Mouse (Mus musculus): ENCODE measurements around the gene Gm13090. TPM values are rescaled to one million over a fixed set of nuclear protein-coding genes. Genes with fewer than 3 reads are reported as not detected.

The Gm13090 gene
- total and polyA plus RNA-seq, 3 experiments: 0.34 to 0.41 TPM; not detected in 1

DNA sequence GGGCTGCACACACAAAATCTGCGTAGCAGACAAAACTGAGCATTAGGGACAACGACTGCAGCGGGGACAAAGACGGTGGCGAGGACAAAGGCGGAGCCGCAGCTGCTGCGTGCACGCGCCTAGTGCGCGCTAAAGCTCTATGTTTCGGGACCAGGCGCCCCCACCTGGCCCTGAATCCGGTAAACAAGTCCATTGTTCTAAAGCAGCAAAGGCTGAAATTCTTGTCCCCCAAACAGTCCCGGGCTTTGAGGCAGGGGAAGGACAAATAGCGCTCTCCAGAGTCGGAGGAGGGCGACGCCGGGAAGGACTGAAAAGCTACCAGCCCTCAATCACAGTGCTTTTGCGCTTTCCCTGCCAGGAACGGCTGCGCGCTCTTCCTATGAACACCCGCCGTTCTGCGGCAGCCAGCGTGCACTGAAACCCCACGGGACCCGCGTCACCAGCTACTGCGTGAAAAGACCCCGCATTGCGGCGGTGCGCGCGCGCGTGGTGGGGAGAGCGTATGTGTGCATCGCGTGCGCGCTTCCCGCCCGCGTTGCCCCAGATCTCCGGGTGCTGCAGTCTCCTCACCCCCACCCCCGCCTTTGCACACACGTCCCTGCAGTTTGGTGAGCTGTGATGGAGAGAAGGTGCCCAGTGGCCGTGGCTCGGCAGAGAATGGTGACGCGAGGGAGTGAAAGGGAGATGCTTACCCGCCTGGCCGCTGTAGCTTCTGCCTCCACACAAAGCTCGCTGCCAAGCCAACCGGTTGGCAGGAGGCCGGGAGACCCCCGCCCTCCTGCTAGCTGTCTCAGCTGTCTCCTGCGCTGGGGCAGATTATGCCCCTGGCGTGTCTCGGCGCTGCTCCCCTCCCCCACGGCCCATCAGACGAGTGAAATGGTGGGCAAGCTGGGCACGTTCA lies 39.5 kb downstream of the Gm13090 start:
- H3K79me2 ChIP-seq (replicated peaks; ENCODE audit: control insufficient read depth, insufficient read depth, low read length): no peaks in the 10 kb centered on the region
- no peaks in the 10 kb centered on the region for H3K36me3 ChIP-seq (ENCODE audit: control insufficient read depth, insufficient read depth, low read length)
- peak; percentile 64 to 69 for DNase-seq
- peak overlapping the region; percentile 77 for H3K9ac ChIP-seq (ENCODE audit: low read depth, low read length)
- no peaks in the 10 kb centered on the region for H3K27me3 ChIP-seq (ENCODE audit: control insufficient read depth, insufficient read depth, low read length)
- TF ChIP-seq EP300 (IDR thresholded peaks at IDR 0.05; ENCODE audit: insufficient read depth, low read depth, low read length): no peak
- TF ChIP-seq CTCF (IDR thresholded peaks at IDR 0.05): peak; percentile 64
- peak; percentile 35; the same call in 1 of the 2 replicates for TF ChIP-seq POLR2A (IDR thresholded peaks at IDR 0.05; ENCODE audit: insufficient read depth, low read depth, low read length)
- peak overlapping the region; percentile 42 for H3K27ac ChIP-seq
- 1% methylated on average over 69 of the region's 69 CpGs for WGBS
- intact Hi-C loops (cut with DNase I): loop anchor here (2.0 kb wide), 1 partner anchor 56 kb away; no protein-coding TSS in a partner anchor
- H3K4me3 ChIP-seq: peak overlapping the region; percentile 51
- no peaks in the 10 kb centered on the region; the same call in 1 of the 2 replicates for H3K4me1 ChIP-seq (ENCODE audit: control insufficient read depth, insufficient read depth, low read length)

DNA sequence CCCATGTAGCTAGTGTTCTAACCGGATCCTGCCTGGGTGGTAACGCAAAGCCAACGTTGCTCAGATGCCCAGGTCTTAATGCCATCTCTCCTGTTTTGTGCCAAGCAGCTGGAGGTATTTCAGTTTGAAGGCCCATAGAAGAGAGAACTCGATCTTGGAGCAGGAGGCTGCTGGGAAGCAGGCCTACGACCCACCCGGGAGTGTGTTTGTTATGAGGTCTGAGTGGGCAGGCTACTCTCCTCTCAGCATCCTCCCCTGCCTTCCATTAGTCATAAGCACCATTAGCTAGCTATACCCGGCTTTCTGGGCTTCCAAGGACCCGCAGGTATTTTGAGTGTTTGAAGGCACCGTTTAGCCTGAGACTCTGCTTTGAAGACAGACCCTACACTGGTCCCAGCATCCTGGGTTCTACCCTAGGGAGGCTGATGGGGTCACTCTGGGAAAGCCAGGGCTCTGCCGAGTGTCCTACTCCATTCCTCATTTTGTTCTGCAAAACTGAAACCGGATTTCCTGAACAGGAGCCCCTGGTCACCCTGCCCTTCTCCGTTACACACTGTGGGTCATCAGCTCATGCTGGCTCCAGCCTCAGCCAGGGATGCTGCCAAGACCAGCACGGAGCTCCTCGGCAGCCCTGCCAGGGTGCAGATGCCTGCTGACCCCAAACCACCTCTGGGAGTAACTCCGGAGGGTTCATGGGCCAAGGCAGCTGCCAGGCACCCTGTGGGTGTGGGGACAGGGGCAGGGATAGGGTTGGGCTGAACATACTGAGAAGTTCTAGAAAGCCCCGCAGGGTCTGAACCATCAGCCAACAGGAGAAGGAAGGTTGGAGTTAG lies 40.6 kb downstream of the Gm13090 start:
- intact Hi-C loops (cut with DNase I): loop anchor here (2.0 kb wide), 1 partner anchor 57 kb away; no protein-coding TSS in a partner anchor
- WGBS: 48% methylated on average over 16 of the region's 16 CpGs
- DNase-seq: peak; percentile 52 to 70
- TF ChIP-seq CTCF (IDR thresholded peaks at IDR 0.05) (no peak), EP300 (IDR thresholded peaks at IDR 0.05; ENCODE audit: insufficient read depth, low read depth, low read length) (no peak), POLR2A (IDR thresholded peaks at IDR 0.05; ENCODE audit: insufficient read depth, low read depth, low read length) (no peak)
- no peaks in the 10 kb centered on the region for H3K27me3 ChIP-seq (ENCODE audit: control insufficient read depth, insufficient read depth, low read length)
- peak overlapping the region; percentile 33; the same call in 1 of the 2 replicates for H3K27ac ChIP-seq
- H3K4me3 ChIP-seq: no peak overlapping the region
- no peaks in the 10 kb centered on the region for H3K79me2 ChIP-seq (replicated peaks; ENCODE audit: control insufficient read depth, insufficient read depth, low read length)
- no peaks in the 10 kb centered on the region; the same call in 1 of the 2 replicates for H3K4me1 ChIP-seq (ENCODE audit: control insufficient read depth, insufficient read depth, low read length)
- no peaks in the 10 kb centered on the region for H3K36me3 ChIP-seq (ENCODE audit: control insufficient read depth, insufficient read depth, low read length)
- no peak overlapping the region for H3K9ac ChIP-seq (ENCODE audit: low read depth, low read length)

DNA sequence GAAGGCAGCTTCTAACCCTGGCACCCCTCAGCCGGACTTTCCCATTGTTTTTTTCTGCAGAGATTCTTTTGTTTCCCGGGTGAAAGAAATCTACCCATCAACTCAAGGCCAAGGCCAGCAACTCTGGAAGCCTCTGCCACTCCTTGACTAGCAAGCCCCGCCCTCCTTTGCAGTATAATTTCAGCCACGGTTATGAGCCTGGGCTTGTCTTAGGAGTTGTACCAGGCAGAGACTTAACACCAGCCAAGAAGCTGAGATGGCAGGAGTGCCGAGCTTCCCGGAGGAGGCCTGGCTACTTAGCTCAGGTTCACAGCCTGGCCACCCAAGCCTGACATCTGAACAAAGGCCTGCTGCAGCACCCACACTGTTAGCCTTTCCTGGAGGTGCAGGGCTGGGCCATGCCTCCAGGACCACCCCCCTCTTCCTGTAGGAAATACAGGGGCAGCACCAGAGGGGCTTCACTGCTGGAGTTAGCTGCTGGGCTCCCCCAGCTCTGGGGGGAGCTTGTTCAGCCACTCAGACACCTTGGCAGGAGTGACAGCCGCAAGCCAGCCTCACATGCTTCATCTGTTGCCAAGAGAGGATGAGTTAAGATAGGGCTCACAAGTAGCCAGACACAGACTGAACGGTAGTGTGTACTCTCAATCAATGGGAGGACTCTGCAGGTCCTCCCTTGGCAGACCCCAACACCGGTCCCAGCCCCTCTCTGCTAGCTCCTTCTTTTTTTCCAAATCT lies 41.6 kb downstream of the Gm13090 start:
- H3K27ac ChIP-seq: no peak overlapping the region
- peak in 1 of 2 experiments; percentile 23 for DNase-seq
- no peaks in the 10 kb centered on the region for H3K36me3 ChIP-seq (ENCODE audit: control insufficient read depth, insufficient read depth, low read length)
- H3K4me1 ChIP-seq (ENCODE audit: control insufficient read depth, insufficient read depth, low read length): no peaks in the 10 kb centered on the region; the same call in 1 of the 2 replicates
- intact Hi-C loops (cut with DNase I): no loop called here
- H3K4me3 ChIP-seq: no peak overlapping the region
- 49% methylated on average over 9 of the region's 9 CpGs for WGBS
- TF ChIP-seq EP300 (IDR thresholded peaks at IDR 0.05; ENCODE audit: insufficient read depth, low read depth, low read length) (0 out of 2 replicates have a peak, but pooled peaks have one; percentile 15), POLR2A (IDR thresholded peaks at IDR 0.05; ENCODE audit: insufficient read depth, low read depth, low read length) (no peak)
- H3K9ac ChIP-seq (ENCODE audit: low read depth, low read length): no peak overlapping the region
- H3K79me2 ChIP-seq (replicated peaks; ENCODE audit: control insufficient read depth, insufficient read depth, low read length): no peaks in the 10 kb centered on the region
- no peaks in the 10 kb centered on the region for H3K27me3 ChIP-seq (ENCODE audit: control insufficient read depth, insufficient read depth, low read length)

DNA sequence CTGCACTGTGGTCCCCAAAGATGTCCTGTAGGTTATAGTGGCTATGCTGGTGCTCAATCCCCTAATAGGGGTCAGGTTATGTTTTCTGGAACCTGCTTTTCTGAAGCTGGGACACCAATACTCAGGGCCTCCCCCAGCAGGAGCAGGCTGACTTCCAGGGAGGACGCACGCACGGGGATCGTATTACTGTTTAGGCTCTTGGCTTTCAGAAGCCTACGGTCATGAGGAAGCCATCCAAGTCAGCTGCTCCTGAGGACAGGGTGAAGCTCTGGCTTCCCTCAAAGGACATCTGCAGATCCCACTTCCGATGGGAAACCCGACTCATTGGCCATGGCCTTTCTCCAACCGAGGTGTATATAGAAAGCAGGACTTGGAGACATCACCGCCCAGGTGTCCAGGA lies 43.1 kb downstream of the Gm13090 start:
- Histone ChIP-seq H3K27ac (no peak overlapping the region), H3K27me3 (ENCODE audit: control insufficient read depth, insufficient read depth, low read length) (no peaks in the 10 kb centered on the region), H3K9ac (ENCODE audit: low read depth, low read length) (no peak overlapping the region), H3K79me2 (replicated peaks; ENCODE audit: control insufficient read depth, insufficient read depth, low read length) (no peaks in the 10 kb centered on the region), H3K4me3 (no peak overlapping the region), H3K36me3 (ENCODE audit: control insufficient read depth, insufficient read depth, low read length) (no peaks in the 10 kb centered on the region), H3K4me1 (ENCODE audit: control insufficient read depth, insufficient read depth, low read length) (no peaks in the 10 kb centered on the region; the same call in 1 of the 2 replicates)
- TF ChIP-seq CTCF (IDR thresholded peaks at IDR 0.05): no peak
- no peak for TF ChIP-seq POLR2A (IDR thresholded peaks at IDR 0.05; ENCODE audit: insufficient read depth, low read depth, low read length)
- TF ChIP-seq EP300 (IDR thresholded peaks at IDR 0.05; ENCODE audit: insufficient read depth, low read depth, low read length): peak; percentile 66; the same call in 1 of the 2 replicates
- WGBS: 49% methylated on average over 9 of the region's 9 CpGs
- intact Hi-C loops (cut with DNase I): no loop called here
- DNase-seq: peak in 1 of 2 experiments; percentile 40

DNA sequence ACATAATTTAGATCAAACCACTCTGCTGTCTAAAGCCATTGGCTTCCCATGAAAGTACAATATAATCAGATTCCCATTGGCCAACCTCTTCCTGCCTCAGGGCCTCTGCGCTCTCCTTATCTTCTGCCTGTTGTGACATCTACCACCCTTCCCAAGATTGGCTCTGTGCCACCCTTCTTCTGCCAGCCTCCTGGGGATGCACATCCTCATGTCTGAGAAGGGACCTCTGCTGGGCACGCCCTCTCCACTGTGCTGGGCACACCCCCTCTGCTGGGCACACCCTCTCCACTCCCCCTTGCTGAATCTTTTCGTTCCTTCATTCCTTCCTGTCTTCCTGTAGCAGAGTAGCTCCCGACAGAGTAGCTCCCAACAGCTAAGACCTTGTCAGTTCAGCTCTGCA lies 44.4 kb downstream of the Gm13090 start:
- intact Hi-C loops (cut with DNase I): no loop called here
- no peaks in the 10 kb centered on the region for H3K36me3 ChIP-seq (ENCODE audit: control insufficient read depth, insufficient read depth, low read length)
- TF ChIP-seq POLR2A (IDR thresholded peaks at IDR 0.05; ENCODE audit: insufficient read depth, low read depth, low read length) (no peak), EP300 (IDR thresholded peaks at IDR 0.05; ENCODE audit: insufficient read depth, low read depth, low read length) (no peak)
- H3K27ac ChIP-seq: no peak overlapping the region
- no peak for DNase-seq
- H3K27me3 ChIP-seq (ENCODE audit: control insufficient read depth, insufficient read depth, low read length): no peaks in the 10 kb centered on the region
- no peaks in the 10 kb centered on the region; the same call in 1 of the 2 replicates for H3K4me1 ChIP-seq (ENCODE audit: control insufficient read depth, insufficient read depth, low read length)
- no peak overlapping the region for H3K4me3 ChIP-seq
- H3K9ac ChIP-seq (ENCODE audit: low read depth, low read length): no peak overlapping the region
- H3K79me2 ChIP-seq (replicated peaks; ENCODE audit: control insufficient read depth, insufficient read depth, low read length): no peaks in the 10 kb centered on the region
- 43% methylated on average over 4 of the region's 4 CpGs for WGBS
